Mouse (Mus musculus): ENCODE measurements around the gene Kmt5c. TPM values are rescaled to one million over a fixed set of nuclear protein-coding genes. Genes with fewer than 3 reads are reported as not detected.
A peak's percentile ranks its signal among the peaks of the same experiment; 100 is the strongest.
"Not testable (repeated sequence)": the region's sequence is repeated elsewhere in the genome, so short reads cannot be mapped to it uniquely, and the experiment has no call there.

The Kmt5c gene
- total RNA-seq, 2 experiments from 2014 or later: 25.2 to 37.6 TPM

DNA sequence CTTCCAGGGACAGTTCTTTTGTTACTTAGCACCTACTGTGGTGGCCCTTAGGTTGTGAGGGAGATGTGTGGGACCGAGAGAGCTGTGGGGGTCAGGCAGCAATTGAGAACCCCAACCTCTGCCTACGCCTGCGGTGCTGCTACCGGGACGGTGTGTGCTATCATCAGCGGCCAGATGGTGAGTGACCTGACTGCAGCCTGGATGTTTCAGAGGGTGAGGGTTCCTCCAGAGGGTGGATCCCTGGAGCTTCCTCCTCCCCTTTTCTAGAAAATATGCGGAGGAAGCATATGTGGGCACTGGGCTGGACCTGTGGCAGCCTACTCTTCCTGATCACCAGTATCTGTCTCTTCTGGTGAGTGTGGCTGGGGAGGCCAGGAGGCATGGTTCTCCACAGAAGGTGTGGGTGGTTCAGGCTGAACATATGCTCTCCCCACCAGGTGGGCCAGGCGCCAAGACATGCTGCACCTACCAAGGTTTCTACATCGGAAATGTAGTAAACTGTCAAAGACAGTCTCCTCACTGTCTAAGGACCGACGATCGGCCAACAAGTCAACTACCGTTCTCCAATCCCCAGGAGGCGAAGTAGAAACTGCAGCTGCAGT is 43.9 kb downstream of the Kmt5c start:
- Histone ChIP-seq H3K4me3 (no peak overlapping the region), H3K27ac (no peak overlapping the region)
- no peak for DNase-seq (ENCODE audit: low spot score in 2 of 2)
- TF ChIP-seq CTCF (conservative IDR thresholded peaks at IDR 0.05): no peak

GRCm38 (mm10) chr7:4788499-4789435 is 48.9 kb downstream of the Kmt5c start:
- DNase-seq (ENCODE audit: low spot score in 2 of 2): peak in 1 of 2 experiments; percentile 44
- Histone ChIP-seq H3K4me3 (peak overlapping the region; percentile 70), H3K27ac (peak overlapping the region; percentile 81)
- TF ChIP-seq CTCF (conservative IDR thresholded peaks at IDR 0.05): peak; percentile 55

DNA sequence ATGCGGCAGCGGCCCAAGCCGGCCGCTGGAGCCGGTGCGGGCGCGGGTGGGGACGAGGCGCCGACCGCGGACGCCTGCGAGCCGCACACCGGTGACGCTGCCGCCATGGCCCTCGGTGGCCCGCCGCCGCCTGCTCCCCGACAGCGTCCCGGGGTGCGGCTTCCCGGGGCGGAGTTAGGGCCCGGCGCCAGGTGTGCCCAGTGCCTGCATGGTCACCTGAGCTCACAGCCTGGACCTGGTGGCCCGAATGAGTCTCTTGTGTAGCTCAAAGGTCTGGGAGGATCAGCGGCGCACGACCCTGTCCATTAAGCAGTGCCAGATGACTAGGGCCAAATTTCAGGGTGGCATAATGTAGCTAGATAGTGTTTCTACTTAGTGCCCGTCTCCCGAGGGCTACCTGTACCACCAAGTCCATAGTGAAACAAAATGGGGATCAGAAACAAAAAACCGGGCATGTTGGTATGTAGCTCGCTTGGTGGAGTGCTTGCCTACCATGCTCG is 49.6 kb downstream of the Kmt5c start, which contains the start of gene Tmem238:
Gene Tmem238 (minus strand): TSS at position 221 of the 500 bp plus-strand sequence.
- Histone ChIP-seq H3K27ac (peak within 1 kb of the TSS; percentile 81), H3K4me3 (peak within 1 kb of the TSS; percentile 70)
- DNase-seq (ENCODE audit: low spot score in 2 of 2): no peak
- TF ChIP-seq CTCF (conservative IDR thresholded peaks at IDR 0.05): no peak

DNA sequence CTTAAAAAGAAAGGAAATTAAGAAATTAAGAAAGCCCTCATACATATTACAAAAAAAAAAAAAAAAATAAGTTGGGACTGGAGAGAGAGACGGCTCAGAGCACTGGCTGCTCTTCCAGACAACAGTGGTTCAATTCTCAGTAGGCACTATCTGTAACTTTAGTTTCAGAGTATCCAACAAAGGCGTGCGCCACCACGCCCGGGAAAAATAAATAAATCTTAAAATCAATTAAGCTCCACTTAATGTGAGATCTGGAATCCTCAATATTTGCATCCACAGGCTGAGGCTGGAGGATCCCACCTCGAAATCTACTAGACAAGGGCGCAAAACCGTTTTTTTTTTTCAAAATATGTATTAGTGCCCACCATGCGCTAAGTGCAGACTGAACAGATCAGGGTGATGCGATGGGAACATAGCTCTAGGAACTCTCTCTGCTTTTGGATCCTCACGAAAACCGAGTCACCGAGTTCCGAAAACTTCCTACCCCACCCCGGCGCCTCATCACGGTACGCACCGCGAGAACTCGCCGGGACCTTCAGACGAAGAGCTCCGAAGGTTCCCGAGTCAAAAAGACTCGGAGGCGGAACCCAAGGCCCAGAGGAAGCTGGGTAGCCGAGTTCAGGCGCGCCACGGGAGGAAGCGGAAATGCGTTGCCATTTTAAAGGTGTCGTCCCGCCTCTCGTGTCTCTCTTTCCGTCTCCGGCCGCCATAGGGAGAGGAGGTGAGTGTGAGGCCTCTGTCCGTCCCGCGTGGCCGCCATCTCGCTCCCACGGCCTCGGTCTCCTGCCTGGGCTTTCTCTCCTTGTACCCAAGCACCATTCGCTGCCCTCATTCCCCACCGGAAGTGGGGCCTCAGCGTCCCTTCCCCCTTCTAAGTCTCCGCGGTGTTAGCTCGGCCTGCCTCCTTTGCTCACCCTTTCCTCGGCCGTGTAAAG is 52.6 kb downstream of the Kmt5c start, which contains the start of gene Rpl28:
Gene Rpl28 (plus strand): TSS at position 597 of the 935 bp plus-strand sequence.
- H3K4me3 ChIP-seq: peak within 1 kb of the TSS; percentile 97
- peak within 1 kb of the TSS; percentile 98 for H3K27ac ChIP-seq
- TF ChIP-seq CTCF (conservative IDR thresholded peaks at IDR 0.05): no peak

GRCm38 (mm10) chr7:4793248-4793647 is 53.3 kb downstream of the Kmt5c start:
- H3K4me3 ChIP-seq: peak overlapping the region; percentile 97
- H3K27ac ChIP-seq: peak overlapping the region; percentile 98
- not testable (repeated sequence) for DNase-seq (ENCODE audit: low spot score in 2 of 2)

More for the DNA sequence above, 52.6 kb downstream of the Kmt5c start, which contains the start of gene Rpl28:
- DNase-seq (ENCODE audit: low spot score in 2 of 2): peak; percentile 97

- H3K27ac ChIP-seq: peak overlapping the region; percentile 98
- no peak for TF ChIP-seq CTCF (conservative IDR thresholded peaks at IDR 0.05)
- no peak for DNase-seq (ENCODE audit: low spot score in 2 of 2)
- peak overlapping the region; percentile 97 for H3K4me3 ChIP-seq
These were observed 53.8 kb downstream of the Kmt5c start for GRCm38 (mm10) chr7:4793674-4794073.

- DNase-seq (ENCODE audit: low spot score in 2 of 2): no peak
- Histone ChIP-seq H3K27ac (no peak overlapping the region), H3K4me3 (no peak overlapping the region)
- TF ChIP-seq CTCF (conservative IDR thresholded peaks at IDR 0.05): no peak
These were observed 54.8 kb downstream of the Kmt5c start for GRCm38 (mm10) chr7:4794631-4795168.

GRCm38 (mm10) chr7:4795767-4796433 is 56.0 kb downstream of the Kmt5c start:
- DNase-seq (ENCODE audit: low spot score in 2 of 2): peak; percentile 26 to 35
- peak; percentile 84 for TF ChIP-seq CTCF (conservative IDR thresholded peaks at IDR 0.05)

More at GRCm38 (mm10) chr7:4795767-4796433, 56.0 kb downstream of the Kmt5c start:
- Histone ChIP-seq H3K27ac (no peak overlapping the region), H3K4me3 (no peak overlapping the region)

Other genes with a start within 250 kb of the Kmt5c start
- 100 to 1,000 TPM; 157 to 161 TPM for gene Ppp1r12c, start 238.4 kb upstream of the Kmt5c start, total RNA-seq (2021)
- gene Tnnt1, start 223.7 kb upstream of the Kmt5c start, total RNA-seq (2021): 1 to 10 TPM; 1.7 to 4.0 TPM
- under 1 TPM in 1 of 2 experiments, not detected in 1; 0.64 TPM for gene Tnni3, start 215.9 kb upstream of the Kmt5c start, total RNA-seq (2021)
- under 1 TPM; 0.47 to 0.64 TPM for gene Dnaaf3, start 207.7 kb upstream of the Kmt5c start, total RNA-seq (2021)
- gene Syt5, start 192.6 kb upstream of the Kmt5c start, total RNA-seq (2021): 100 to 1,000 TPM; 199 to 217 TPM
- under 1 TPM; 0.18 to 0.22 TPM for gene Ptprh, start 136.1 kb upstream of the Kmt5c start, total RNA-seq (2021)
- gene Tmem86b, start 108.7 kb upstream of the Kmt5c start, total RNA-seq (2021): 10 to 100 TPM; 17.8 to 21.8 TPM
- 100 to 1,000 TPM; 133 to 134 TPM for gene Ppp6r1, start 81.1 kb upstream of the Kmt5c start, total RNA-seq (2021)
- 10 to 100 TPM; 82.1 to 92.1 TPM for gene Hspbp1, start 55.0 kb upstream of the Kmt5c start, total RNA-seq (2021)
- 100 to 1,000 TPM; 334 to 355 TPM for gene Brsk1, start 49.5 kb upstream of the Kmt5c start, total RNA-seq (2021)
- gene Tmem150b, start 14.9 kb upstream of the Kmt5c start, total RNA-seq (2021): under 1 TPM in 1 of 2 experiments, not detected in 1; 0.13 TPM
- 1 to 10 TPM; 1.3 to 3.8 TPM for gene Cox6b2, start 13.0 kb downstream of the Kmt5c start, total RNA-seq (2021)
- not detected for gene Fam71e2, start 31.2 kb downstream of the Kmt5c start, total RNA-seq (2021)
- under 1 TPM; 0.25 to 0.26 TPM for gene Il11, start 42.7 kb downstream of the Kmt5c start, total RNA-seq (2021)
- gene Tmem190, start 42.8 kb downstream of the Kmt5c start, total RNA-seq (2021): not detected
- gene Tmem238, start 49.5 kb downstream of the Kmt5c start, total RNA-seq (2021): 1 to 10 TPM; 2.6 to 2.7 TPM
- gene Rpl28, start 52.8 kb downstream of the Kmt5c start, total RNA-seq (2021): 100 to 1,000 TPM; 458 to 462 TPM
- gene Ube2s, start 72.5 kb downstream of the Kmt5c start, total RNA-seq (2021): 100 to 1,000 TPM; 106 to 108 TPM
- 100 to 1,000 TPM; 172 to 204 TPM for gene Shisa7, start 104.6 kb downstream of the Kmt5c start, total RNA-seq (2021)
- 1 to 10 TPM; 4.7 to 5.6 TPM for gene Isoc2b, start 130.1 kb downstream of the Kmt5c start, total RNA-seq (2021)
- 10 to 100 TPM; 13.0 to 13.4 TPM for gene Isoc2a, start 137.0 kb downstream of the Kmt5c start, total RNA-seq (2021)
- under 1 TPM in 1 of 2 experiments, not detected in 1; 0.28 TPM for gene Gm36210, start 166.4 kb downstream of the Kmt5c start, total RNA-seq (2021)
- 10 to 100 TPM; 15.0 to 15.8 TPM for gene Zfp628, start 175.1 kb downstream of the Kmt5c start, total RNA-seq (2021)
- gene Nat14, start 181.9 kb downstream of the Kmt5c start, total RNA-seq (2021): 100 to 1,000 TPM; 103 to 114 TPM
- gene Ssc5d, start 185.7 kb downstream of the Kmt5c start, total RNA-seq (2021): 1 to 10 TPM; 2.4 to 3.5 TPM
- gene Sbk2, start 224.3 kb downstream of the Kmt5c start, total RNA-seq (2021): under 1 TPM in 1 of 2 experiments, not detected in 1; 0.31 TPM
- gene Sbk3, start 231.1 kb downstream of the Kmt5c start, total RNA-seq (2021): 1 to 10 TPM in 1 of 2 experiments, under 1 TPM in 1; 0.71 to 1.0 TPM

Data from layer of hippocampus, adult 2 months (tissue).